In the genomic region with DNA sequence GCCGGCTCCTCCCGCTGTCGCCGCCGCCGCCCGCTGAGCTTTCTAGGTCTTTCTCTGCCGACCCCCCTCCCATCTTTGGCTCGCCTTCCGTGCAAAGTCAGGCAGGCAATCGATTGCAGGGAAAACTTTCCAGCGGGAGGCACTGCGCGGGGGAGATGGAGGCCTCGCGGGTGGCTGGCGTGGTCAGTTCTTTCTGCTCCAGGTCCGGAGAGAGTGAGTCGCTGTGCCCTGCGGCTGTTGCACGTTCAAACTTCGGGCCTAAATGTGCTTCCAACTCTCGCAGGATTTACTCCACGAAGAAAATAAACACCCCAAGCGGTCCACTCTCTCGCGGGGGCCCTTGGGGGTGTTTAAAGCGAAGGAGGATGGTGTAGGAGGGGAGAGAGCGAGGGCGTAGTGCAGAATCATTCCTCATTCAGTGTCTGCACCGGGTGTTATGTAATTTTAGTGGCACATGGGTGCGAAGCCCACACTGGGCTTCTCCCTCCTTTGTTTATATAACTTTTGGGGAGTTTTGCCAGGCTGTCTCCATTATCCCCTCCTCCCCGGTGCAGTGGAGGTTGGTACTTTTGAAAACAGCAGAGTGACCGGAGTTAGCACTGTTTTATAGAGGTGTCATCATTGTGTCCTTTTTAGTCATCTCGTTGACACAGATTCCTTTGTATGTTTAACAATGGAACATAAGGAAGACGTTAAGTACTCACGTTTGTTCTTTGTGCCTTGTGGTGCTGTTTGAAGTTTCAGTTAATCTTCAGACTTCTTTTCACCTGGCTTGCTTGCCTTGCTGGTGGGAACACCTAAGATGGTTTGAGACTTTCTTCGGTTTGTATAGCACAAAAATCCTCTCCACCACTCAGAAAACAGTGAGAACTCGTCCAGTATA, we compare ENCODE assay signal across 8 mouse cellular contexts. TPM values are rescaled to one million over a fixed set of nuclear protein-coding genes. Genes with fewer than 3 reads are reported as not detected.
DNase-seq lines count a peak whose midpoint lies in the region; ATAC-seq and TF ChIP-seq lines count a peak whose summit lies in the region.

No protein-coding gene starts in this region.

- WGBS in hindbrain, embryonic 11.5 days = under 1% methylated on average over 39 of the region's 39 CpGs
- 4% methylated on average over 39 of the region's 39 CpGs for WGBS in macrophage (ENCODE audit: missing documents)
- WGBS in stomach, postnatal 0 days = 1% methylated on average over 36 of the region's 39 CpGs

- peak; percentile 75 for DNase-seq in cerebellum, adult 9-11 months
- peak; percentile 67 for DNase-seq in adrenal gland, postnatal 14 days
- DNase-seq in forelimb bud, embryonic 11.5 days (ENCODE audit: low read depth, low spot score) = peak; percentile 42
- DNase-seq in hindbrain, embryonic 11.5 days (ENCODE audit: low spot score) = no peak
- DNase-seq in layer of hippocampus, postnatal 36 days = peak; percentile 54 to 59
- DNase-seq in stomach, postnatal 0 days (ENCODE audit: low spot score) = no peak

- H3K4me1 ChIP-seq in hindbrain, embryonic 11.5 days (replicated peaks; ENCODE audit: control insufficient read depth, insufficient read depth, low read length) = 0 out of 2 replicates have a peak, but pooled peaks cover 2% of the 10 kb centered on the region
- H3K4me1 ChIP-seq in stomach, postnatal 0 days (replicated peaks; ENCODE audit: control insufficient read depth, insufficient read depth) = 0 out of 2 replicates have a peak, but pooled peaks cover under 1% of the 10 kb centered on the region

- H3K79me2 ChIP-seq in macrophage (ENCODE audit: inconsistent target) = peaks cover 51% of the 10 kb centered on the region

- H3K9me3 ChIP-seq in hindbrain, embryonic 11.5 days (ENCODE audit: control insufficient read depth, low read length) = no peaks in the 10 kb centered on the region
- H3K9me3 ChIP-seq in stomach, postnatal 0 days (ENCODE audit: control insufficient read depth, low read length) = no peaks in the 10 kb centered on the region

- TF ChIP-seq CTCF in stomach, postnatal 0 days (IDR thresholded peaks at IDR 0.05; ENCODE audit: low read depth) = peak; percentile 9; the same call in 1 of the 2 replicates

- H3K9ac ChIP-seq in hindbrain, embryonic 11.5 days (ENCODE audit: low read depth, low read length) = peak overlapping the region; percentile 50
- H3K9ac ChIP-seq in stomach, postnatal 0 days (ENCODE audit: low read length) = peak overlapping the region; percentile 81

- H3K27ac ChIP-seq in hindbrain, embryonic 11.5 days (ENCODE audit: low read depth, low read length) = no peak overlapping the region
- H3K27ac ChIP-seq in macrophage = peak overlapping the region; percentile 21; the same call in 1 of the 2 replicates
- H3K27ac ChIP-seq in stomach, postnatal 0 days (replicated peaks) = peak overlapping the region; percentile 90

- H3K36me3 ChIP-seq in hindbrain, embryonic 11.5 days (ENCODE audit: control insufficient read depth, insufficient read depth, low read length) = no peaks in the 10 kb centered on the region
- no peaks in the 10 kb centered on the region for H3K36me3 ChIP-seq in macrophage (ENCODE audit: inconsistent target)
- H3K36me3 ChIP-seq in stomach, postnatal 0 days (ENCODE audit: control insufficient read depth, insufficient read depth, low read length) = no peaks in the 10 kb centered on the region

- H3K4me2 ChIP-seq in hindbrain, embryonic 11.5 days (replicated peaks; ENCODE audit: low read depth, low read length) = peak overlapping the region; percentile 100
- H3K4me2 ChIP-seq in stomach, postnatal 0 days (replicated peaks; ENCODE audit: low read depth) = peak overlapping the region; percentile 95

- peaks cover 40% of the 10 kb centered on the region for H3K27me3 ChIP-seq in hindbrain, embryonic 11.5 days (ENCODE audit: control insufficient read depth, insufficient read depth, low read length)
- no peaks in the 10 kb centered on the region for H3K27me3 ChIP-seq in stomach, postnatal 0 days (ENCODE audit: control insufficient read depth, insufficient read depth, low read length)

- H3K4me3 ChIP-seq in hindbrain, embryonic 11.5 days (ENCODE audit: low read depth, low read length) = peak overlapping the region; percentile 62
- H3K4me3 ChIP-seq in macrophage (ENCODE audit: inconsistent target) = peak overlapping the region; percentile 60
- peak overlapping the region; percentile 81 for H3K4me3 ChIP-seq in stomach, postnatal 0 days (ENCODE audit: low read depth, low read length)

- no peak for TF ChIP-seq EP300 in stomach, postnatal 0 days (optimal IDR thresholded peaks at IDR 0.05)

- ATAC-seq in cerebellum, adult (ENCODE audit: insufficient number of reproducible peaks, low FRiP score, low TSS enrichment) = no peak
- ATAC-seq in hindbrain, embryonic 11.5 days (ENCODE audit: low FRiP score) = no peak
- no peak for ATAC-seq in stomach, postnatal 0 days (ENCODE audit: low FRiP score, low TSS enrichment)

RNA-seq across cellular contexts. Expression of a gene that starts 2.9 kb away (rescaled TPM):
- 74.6 and 80.2 TPM in 2 replicates for total RNA-seq in adrenal gland, postnatal 14 days (2021)
- 41.8 and 41.9 TPM in 2 replicates for polyA plus RNA-seq in hindbrain, embryonic 11.5 days (2014; fragmentation: Nextera tagmentation; extraction: Ambion mirVana)
- 100 to 1,000 TPM; 221 to 231 TPM for total RNA-seq in layer of hippocampus, postnatal 36 days (2021)
- total RNA-seq in macrophage (2018; cell fraction: chromatin; rRNA removed) = 100 to 1,000 TPM in 15 of 26 experiments, 10 to 100 TPM in 11; 13.2 to 152 (median 105) TPM
- 10 to 100 TPM; 24.6 to 54.1 (median 34.6) TPM for total RNA-seq in macrophage (2018; cell fraction: cytosol; rRNA removed)
- total RNA-seq in macrophage (2018; cell fraction: nucleus; rRNA removed) = 10 to 100 TPM; 18.7 to 88.7 (median 58.5) TPM
- 26.2 to 76.3 TPM (median 29.9 TPM) in 3 replicates for polyA plus RNA-seq in macrophage (2018)
- polyA plus RNA-seq in stomach, postnatal 0 days (2015; fragmentation: Nextera tagmentation; extraction: Ambion mirVana) = 21.3 and 23.9 TPM in 2 replicates

Comparison
In these comparisons a context has a peak if more than half of its experiments do, and no peak if none do; other contexts are left out.
1. DNase-seq: peak in cerebellum, adult 9-11 months (single experiment), adrenal gland, postnatal 14 days (single experiment), forelimb bud, embryonic 11.5 days (single experiment) and layer of hippocampus, postnatal 36 days (2 of 2); none in hindbrain, embryonic 11.5 days (single experiment) and stomach, postnatal 0 days (single experiment).
2. Peak in every context shown above with its lines, with median percentiles within 50 percentile points of each other: H3K4me3 ChIP-seq.